Mouse (Mus musculus): ENCODE results near the gene Olfr220.

GRCm38 (mm10) chr1:174455100-174455499 lies 13.2 kb downstream of the Olfr220 start:
- TF ChIP-seq CTCF (IDR thresholded peaks at IDR 0.05; ENCODE audit: extremely low read depth, insufficient read length, insufficient replicate concordance, low read depth, low read length) (no peak), POLR2A (IDR thresholded peaks at IDR 0.05; ENCODE audit: low read depth, low read length) (no peak)
